ENCODE assay signal across 19 mouse cellular contexts in genomic region chr16:33946021-33946420, GRCm38 (mm10). TPM values are rescaled to one million over a fixed set of nuclear protein-coding genes. Genes with fewer than 3 reads are reported as not detected.
A peak's percentile ranks its signal among the peaks of the same experiment; 100 is the strongest.
DNase-seq lines count a peak whose midpoint lies in the region; ATAC-seq and TF ChIP-seq lines count a peak whose summit lies in the region.
"Had no signal": no experiment of that assay in that cellular context is flagged by ENCODE, and none has a peak within 500 bp of the region (broad histone marks: within the 10 kb centered on the region; RNA-seq: fewer than 3 reads in every experiment).

No protein-coding gene starts in this region.

- ATAC-seq in heart, embryonic 14.5 days (ENCODE audit: insufficient number of reproducible peaks, insufficient read depth, low FRiP score, low read depth): no peak
- ATAC-seq in heart, embryonic 11.5 days (replicated peaks; ENCODE audit: insufficient number of reproducible peaks, low FRiP score, low TSS enrichment): no peak
- ATAC-seq in lung, embryonic 14.5 days (ENCODE audit: insufficient read depth): no peak
- ATAC-seq in lung, postnatal 0 days: no peak
- ATAC-seq in kidney, postnatal 0 days (replicated peaks; ENCODE audit: low FRiP score, low read depth): 0 out of 2 replicates have a peak, but pooled peaks have one; percentile 8
- ATAC-seq: forebrain, embryonic 14.5 days; inflammation-experienced regulatory T-cells, adult 6 months; midbrain, embryonic 13.5 days had no signal

- no peak overlapping the region for H3K9ac ChIP-seq in heart, embryonic 14.5 days (ENCODE audit: low read length)
- H3K9ac ChIP-seq in heart, embryonic 11.5 days (ENCODE audit: low read depth, low read length): no peak overlapping the region
- H3K9ac ChIP-seq in lung, embryonic 14.5 days: no peak overlapping the region
- no peak overlapping the region for H3K9ac ChIP-seq in lung, postnatal 0 days (replicated peaks; ENCODE audit: low read depth)
- H3K9ac ChIP-seq in kidney, postnatal 0 days (ENCODE audit: low read depth, low read length): no peak overlapping the region
- H3K9ac ChIP-seq: hindbrain, embryonic 12.5 days; liver, embryonic 15.5 days; midbrain, embryonic 13.5 days; neural tube, embryonic 13.5 days had no signal

- no peaks in the 10 kb centered on the region for H3K9me3 ChIP-seq in heart, embryonic 14.5 days (ENCODE audit: control insufficient read depth, low read length)
- H3K9me3 ChIP-seq in heart, embryonic 11.5 days (replicated peaks; ENCODE audit: control insufficient read depth, low read length): no peaks in the 10 kb centered on the region
- H3K9me3 ChIP-seq in lung, embryonic 14.5 days (ENCODE audit: low read depth, low read length): no peaks in the 10 kb centered on the region
- no peaks in the 10 kb centered on the region for H3K9me3 ChIP-seq in lung, postnatal 0 days (ENCODE audit: low read length)
- H3K9me3 ChIP-seq in kidney, postnatal 0 days (replicated peaks; ENCODE audit: low read length): no peaks in the 10 kb centered on the region
- H3K9me3 ChIP-seq: hindbrain, embryonic 12.5 days; liver, embryonic 15.5 days; midbrain, embryonic 13.5 days; neural tube, embryonic 13.5 days had no signal

- no peak for TF ChIP-seq CTCF in lung, embryonic 14.5 days (IDR thresholded peaks at IDR 0.05; ENCODE audit: low read depth)
- TF ChIP-seq CTCF in lung, postnatal 0 days (IDR thresholded peaks at IDR 0.05): no peak
- TF ChIP-seq CTCF in kidney, postnatal 0 days (IDR thresholded peaks at IDR 0.05; ENCODE audit: low read depth): 0 out of 2 replicates have a peak, but pooled peaks have one; percentile 4

- peaks cover 33% of the 10 kb centered on the region for H3K36me3 ChIP-seq in heart, embryonic 14.5 days (ENCODE audit: control insufficient read depth, insufficient read depth, low read length)
- H3K36me3 ChIP-seq in heart, embryonic 11.5 days (ENCODE audit: control insufficient read depth, insufficient read depth, low read length): peaks cover 6% of the 10 kb centered on the region; the same call in 1 of the 2 replicates
- peaks cover 11% of the 10 kb centered on the region; the same call in 1 of the 2 replicates for H3K36me3 ChIP-seq in lung, embryonic 14.5 days (ENCODE audit: insufficient read depth)
- H3K36me3 ChIP-seq in lung, postnatal 0 days (ENCODE audit: insufficient read depth, low read length): peaks cover 4% of the 10 kb centered on the region; the same call in 1 of the 2 replicates
- 0 out of 2 replicates have a peak, but pooled peaks cover 3% of the 10 kb centered on the region for H3K36me3 ChIP-seq in kidney, postnatal 0 days (ENCODE audit: insufficient read depth, low read length)
- H3K36me3 ChIP-seq: hindbrain, embryonic 12.5 days; liver, embryonic 15.5 days; midbrain, embryonic 13.5 days; neural tube, embryonic 13.5 days had no signal

- H3K4me1 ChIP-seq in heart, embryonic 14.5 days (ENCODE audit: control insufficient read depth in 2 of 2, insufficient read depth in 2 of 2, low read length in 2 of 2): peaks cover 39 to 50% of the 10 kb centered on the region in 2 experiments
- peaks cover 40% of the 10 kb centered on the region for H3K4me1 ChIP-seq in heart, embryonic 11.5 days (ENCODE audit: control insufficient read depth, insufficient read depth, low read length)
- peaks cover 28% of the 10 kb centered on the region for H3K4me1 ChIP-seq in lung, embryonic 14.5 days (ENCODE audit: insufficient read depth)
- H3K4me1 ChIP-seq in lung, postnatal 0 days (ENCODE audit: insufficient read depth, low read depth, low read length): no peaks in the 10 kb centered on the region; the same call in 1 of the 2 replicates
- peaks cover 25% of the 10 kb centered on the region for H3K4me1 ChIP-seq in kidney, postnatal 0 days (replicated peaks; ENCODE audit: insufficient read depth, low read length)

- 31% methylated on average over 7 of the region's 7 CpGs for WGBS in heart, embryonic 14.5 days
- 63% methylated on average over 7 of the region's 7 CpGs for WGBS in heart, embryonic 11.5 days (ENCODE audit: insufficient replicate concordance)
- 50% methylated on average over 7 of the region's 7 CpGs for WGBS in lung, embryonic 14.5 days
- WGBS in lung, postnatal 0 days: 69% methylated on average over 7 of the region's 7 CpGs
- WGBS in kidney, postnatal 0 days: 34% methylated on average over 7 of the region's 7 CpGs

- no peaks in the 10 kb centered on the region for H3K27me3 ChIP-seq in heart, embryonic 14.5 days (ENCODE audit: control insufficient read depth, insufficient read depth, low read length)
- H3K27me3 ChIP-seq in heart, embryonic 11.5 days (ENCODE audit: control insufficient read depth, insufficient read depth, low read length): no peaks in the 10 kb centered on the region
- no peaks in the 10 kb centered on the region for H3K27me3 ChIP-seq in lung, embryonic 14.5 days (ENCODE audit: insufficient read depth, low read length)
- no peaks in the 10 kb centered on the region for H3K27me3 ChIP-seq in lung, postnatal 0 days (replicated peaks; ENCODE audit: insufficient read depth, low read length)
- H3K27me3 ChIP-seq in kidney, postnatal 0 days (ENCODE audit: insufficient read depth, low read length): no peaks in the 10 kb centered on the region
- H3K27me3 ChIP-seq: hindbrain, embryonic 12.5 days; liver, embryonic 15.5 days; midbrain, embryonic 13.5 days; neural tube, embryonic 13.5 days had no signal

- DNase-seq in lung, embryonic 14.5 days: peak; percentile 50
- DNase-seq in lung, postnatal 0 days (ENCODE audit: low spot score): no peak
- DNase-seq in kidney, postnatal 0 days (ENCODE audit: low spot score): no peak
- no peak for DNase-seq in urinary bladder, adult 2 months (ENCODE audit: low spot score)
- DNase-seq in spleen, postnatal 36 days (ENCODE audit: low spot score in 2 of 2): no peak
- DNase-seq: adrenal gland, adult 2 months; cerebellum, postnatal 36 days; gastrocnemius, postnatal 25 days; lung, postnatal 14 days; right cerebral cortex, adult 18-20 months; thymus, postnatal 14 days had no signal

- TF ChIP-seq EP300 in lung, postnatal 0 days (IDR thresholded peaks at IDR 0.05): no peak

- no peak overlapping the region for H3K4me3 ChIP-seq in heart, embryonic 14.5 days (ENCODE audit: control insufficient read depth in 1 of 2, insufficient read depth in 1 of 2, low read depth in 1 of 2, low read length in 2 of 2)
- H3K4me3 ChIP-seq in heart, embryonic 11.5 days (ENCODE audit: low read depth, low read length): no peak overlapping the region
- no peak overlapping the region for H3K4me3 ChIP-seq in lung, embryonic 14.5 days (ENCODE audit: low read depth, low read length)
- no peak overlapping the region for H3K4me3 ChIP-seq in lung, postnatal 0 days (ENCODE audit: low read depth, low read length)
- no peak overlapping the region for H3K4me3 ChIP-seq in kidney, postnatal 0 days (replicated peaks; ENCODE audit: low read depth, low read length)
- H3K4me3 ChIP-seq: hindbrain, embryonic 12.5 days; liver, embryonic 15.5 days; midbrain, embryonic 13.5 days; neural tube, embryonic 13.5 days had no signal

- peak overlapping the region; percentile 31 to 38; a peak in 1 of 4 replicates for H3K27ac ChIP-seq in heart, embryonic 14.5 days (replicated peaks in 1 of 2; ENCODE audit: control insufficient read depth in 1 of 2, insufficient read depth in 1 of 2, low read depth in 2 of 2, low read length in 2 of 2)
- no peak overlapping the region for H3K27ac ChIP-seq in heart, embryonic 11.5 days (ENCODE audit: low read depth, low read length)
- no peak overlapping the region for H3K27ac ChIP-seq in lung, embryonic 14.5 days (ENCODE audit: low read depth)
- no peak overlapping the region for H3K27ac ChIP-seq in lung, postnatal 0 days (ENCODE audit: low read length)
- H3K27ac ChIP-seq in kidney, postnatal 0 days: no peak overlapping the region
- H3K27ac ChIP-seq: hindbrain, embryonic 12.5 days; liver, embryonic 15.5 days; midbrain, embryonic 13.5 days; neural tube, embryonic 13.5 days had no signal

- no peak overlapping the region for H3K4me2 ChIP-seq in heart, embryonic 14.5 days (ENCODE audit: low read length)
- no peak overlapping the region for H3K4me2 ChIP-seq in heart, embryonic 11.5 days
- no peak overlapping the region for H3K4me2 ChIP-seq in lung, embryonic 14.5 days
- H3K4me2 ChIP-seq in lung, postnatal 0 days (replicated peaks; ENCODE audit: low read depth, low read length): no peak overlapping the region
- no peak overlapping the region for H3K4me2 ChIP-seq in kidney, postnatal 0 days (ENCODE audit: low read length)
- H3K4me2 ChIP-seq: hindbrain, embryonic 12.5 days; liver, embryonic 15.5 days; midbrain, embryonic 13.5 days; neural tube, embryonic 13.5 days had no signal

RNA-seq across cellular contexts. Expression of gene Umps, which starts 20.8 kb away (rescaled TPM):
- polyA plus RNA-seq in heart, embryonic 14.5 days (2014; fragmentation: Nextera tagmentation; extraction: Ambion mirVana): 26.9 and 29.7 TPM in 2 replicates
- 43.0 and 43.9 TPM in 2 replicates for polyA plus RNA-seq in heart, embryonic 11.5 days (2014; fragmentation: Nextera tagmentation; extraction: Ambion mirVana)
- 69.9 and 71.1 TPM in 2 replicates for polyA plus RNA-seq in lung, embryonic 14.5 days (2014; fragmentation: Nextera tagmentation; extraction: Ambion mirVana)
- 10.3 and 11.1 TPM in 2 replicates for polyA plus RNA-seq in lung, postnatal 0 days (2015; fragmentation: Nextera tagmentation; extraction: Ambion mirVana)
- 37.9 and 41.7 TPM in 2 replicates for polyA plus RNA-seq in kidney, postnatal 0 days (2015; fragmentation: Nextera tagmentation; extraction: Ambion mirVana)
- polyA plus RNA-seq in urinary bladder, adult 2 months (2012; rRNA removed): 10.7 and 10.9 TPM in 2 replicates

Comparison
In these comparisons a context has a peak if more than half of its experiments do, and no peak if none do; other contexts are left out.
1. H3K27ac ChIP-seq: peak in heart, embryonic 14.5 days (2 of 2); none in heart, embryonic 11.5 days (single experiment), lung, embryonic 14.5 days (single experiment), lung, postnatal 0 days (single experiment) and kidney, postnatal 0 days (single experiment).